Mouse (Mus musculus) heart, embryonic 16.5 days (tissue): ENCODE measurements at regions not wholly inside any gene's neighbourhood (a gene's known extent, or its start where the extent isn't known, plus 50 kb on each side); places are given as distances from the start of the nearest gene placed in this dataset.

ENCODE experiments used
- ATAC-seq: fragments of 200-750 bp; cut with Nextera tagmentation; replicated peaks from 2 replicates; pipeline ENCODE4 v1.8.0; 2017; ENCODE audit warnings: moderate number of reproducible peaks; ENCODE audit not compliant: insufficient read depth, low FRiP score; ENCODE audit errors: extremely low read depth
- H3K27ac ChIP-seq: fragments of 300-500 bp; sonication (generic); 2 replicates; pipeline ENCODE4 v1.5.1; 2014; ENCODE audit warnings: mild to moderate bottlenecking, low read length, control low read depth, moderate library complexity
- H3K27me3 ChIP-seq: fragments of 300-500 bp; sonication (generic); 2 replicates; pipeline ENCODE4 v1.6.1; 2014; ENCODE audit warnings: low read length, mixed read lengths; ENCODE audit not compliant: control insufficient read depth, insufficient read depth
- H3K36me3 ChIP-seq: fragments of 300-500 bp; sonication (generic); 2 replicates; pipeline ENCODE4 v1.6.1; 2014; ENCODE audit not compliant: control insufficient read depth, insufficient read depth
- H3K4me1 ChIP-seq: fragments of 300-500 bp; sonication (generic); 2 replicates; pipeline ENCODE4 v1.6.1; 2014; ENCODE audit warnings: low read length, mixed read lengths; ENCODE audit not compliant: control insufficient read depth, insufficient read depth
- H3K4me2 ChIP-seq: fragments of 300-500 bp; sonication (generic); 2 replicates; pipeline ENCODE4 v1.6.1; 2014; ENCODE audit warnings: low read depth, mild to moderate bottlenecking, control low read depth, low read length
- H3K4me3 ChIP-seq: fragments of 300-500 bp; sonication (generic); 2 replicates; pipeline ENCODE4 v1.5.1; 2014; ENCODE audit warnings: mild to moderate bottlenecking, control low read depth, low read length
- H3K9ac ChIP-seq: fragments of 300-500 bp; sonication (generic); 2 replicates; pipeline ENCODE4 v1.6.1; 2014; ENCODE audit warnings: low read length, control low read depth
- H3K9me3 ChIP-seq: fragments of 300-500 bp; sonication (generic); replicated peaks from 2 replicates; pipeline ENCODE4 v1.6.1; 2016; ENCODE audit warnings: low read length; ENCODE audit not compliant: control insufficient read depth
- WGBS: fragments of 180-500 bp; shearing (Covaris S2); extraction: QIAGEN DNeasy Blood & Tissue Kit; methylation state at CpG from one replicate; pipeline ENCODE4 v1.1.7; 2014; 5-methylcytosine and 5-hydroxymethylcytosine counted together

DNA sequence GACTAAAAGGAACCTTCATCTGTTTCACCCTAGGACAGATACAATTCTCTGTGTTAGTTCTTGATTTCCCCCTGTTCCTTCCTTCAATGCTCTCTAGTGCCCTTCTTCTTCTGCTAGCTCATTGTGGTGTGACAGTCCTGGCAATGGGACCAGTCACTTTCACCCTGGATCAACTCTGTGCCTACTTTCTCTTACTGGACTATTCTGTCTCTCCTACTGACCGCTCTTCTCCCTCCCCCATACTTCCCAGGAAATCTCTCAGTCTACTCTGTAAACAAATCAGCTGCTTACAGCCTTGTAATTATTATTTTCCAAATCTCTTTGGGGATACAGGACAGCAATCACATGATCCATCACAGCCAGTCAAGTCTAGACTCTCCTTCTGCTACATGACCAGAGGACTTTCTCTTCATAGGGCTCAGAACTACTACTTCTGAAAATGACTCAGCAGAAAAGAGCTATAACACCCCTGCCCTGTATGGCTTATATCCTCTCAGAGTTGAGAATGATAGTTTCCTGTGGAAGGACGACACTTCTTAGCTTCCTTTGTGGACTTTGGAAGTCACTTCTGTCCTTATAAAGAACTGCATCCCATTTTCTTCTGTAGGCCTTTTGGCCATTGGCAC, 86.8 kb upstream of the Adgra3 start:
- H3K4me1 ChIP-seq: peaks cover 7% of the 10 kb centered on the region
- no peaks in the 10 kb centered on the region for H3K9me3 ChIP-seq
- no peak overlapping the region for H3K4me3 ChIP-seq
- no peak overlapping the region for H3K27ac ChIP-seq
- ATAC-seq: no peak
- H3K36me3 ChIP-seq: no peaks in the 10 kb centered on the region
- WGBS: 79% methylated on average over 2 of the region's 2 CpGs
- H3K4me2 ChIP-seq: no peak overlapping the region
- no peak overlapping the region for H3K9ac ChIP-seq
- H3K27me3 ChIP-seq: no peaks in the 10 kb centered on the region

- WGBS: 60% methylated on average over 2 of the region's 2 CpGs
- H3K4me3 ChIP-seq: no peak overlapping the region
- no peak overlapping the region for H3K9ac ChIP-seq
Measured at GRCm38 (mm10) chr5:50130202-50130601, 71.4 kb upstream of the Adgra3 start.

DNA sequence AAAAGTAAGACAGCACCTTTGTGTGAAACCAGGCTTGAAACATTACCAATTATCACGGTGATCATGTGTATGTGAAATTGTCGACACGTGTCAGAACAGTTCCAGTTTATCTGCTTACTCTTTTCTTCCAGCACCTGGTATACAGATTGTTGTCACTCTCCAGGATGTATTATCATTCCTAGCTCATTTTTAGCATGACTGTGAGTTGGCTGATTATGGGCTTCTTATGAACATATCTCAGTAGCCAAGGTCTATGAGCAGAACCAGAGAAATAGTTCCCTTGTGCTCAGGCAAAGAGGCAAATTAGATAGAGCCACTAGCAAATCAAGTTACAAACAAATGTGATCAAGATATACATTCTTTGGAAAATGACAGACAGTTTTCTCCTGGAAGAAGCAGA, 70.2 kb upstream of the Adgra3 start:
- ATAC-seq: no peak
- Histone ChIP-seq H3K27ac (no peak overlapping the region), H3K36me3 (no peaks in the 10 kb centered on the region), H3K4me2 (no peak overlapping the region), H3K27me3 (no peaks in the 10 kb centered on the region), H3K9ac (no peak overlapping the region), H3K4me1 (no peaks in the 10 kb centered on the region), H3K4me3 (no peak overlapping the region), H3K9me3 (no peaks in the 10 kb centered on the region)
- WGBS: 82% methylated on average over 3 of the region's 3 CpGs

More at GRCm38 (mm10) chr5:50130202-50130601, 71.4 kb upstream of the Adgra3 start:
- H3K27ac ChIP-seq: no peak overlapping the region
- H3K36me3 ChIP-seq: no peaks in the 10 kb centered on the region
- no peaks in the 10 kb centered on the region for H3K4me1 ChIP-seq
- no peak overlapping the region for H3K4me2 ChIP-seq
- no peaks in the 10 kb centered on the region for H3K27me3 ChIP-seq
- no peaks in the 10 kb centered on the region for H3K9me3 ChIP-seq
- ATAC-seq: no peak

GRCm38 (mm10) chr5:50126594-50126993, 67.8 kb upstream of the Adgra3 start:
- H3K4me2 ChIP-seq: no peak overlapping the region
- H3K27ac ChIP-seq: no peak overlapping the region
- WGBS: 72% methylated on average over 2 of the region's 2 CpGs
- no peaks in the 10 kb centered on the region for H3K27me3 ChIP-seq
- H3K9ac ChIP-seq: no peak overlapping the region
- ATAC-seq: no peak
- H3K4me3 ChIP-seq: no peak overlapping the region
- no peaks in the 10 kb centered on the region for H3K4me1 ChIP-seq
- H3K36me3 ChIP-seq: no peaks in the 10 kb centered on the region
- H3K9me3 ChIP-seq: no peaks in the 10 kb centered on the region

GRCm38 (mm10) chr5:50126177-50126576, 67.4 kb upstream of the Adgra3 start:
- Histone ChIP-seq H3K4me1 (no peaks in the 10 kb centered on the region), H3K9ac (no peak overlapping the region)
- no peak for ATAC-seq

DNA sequence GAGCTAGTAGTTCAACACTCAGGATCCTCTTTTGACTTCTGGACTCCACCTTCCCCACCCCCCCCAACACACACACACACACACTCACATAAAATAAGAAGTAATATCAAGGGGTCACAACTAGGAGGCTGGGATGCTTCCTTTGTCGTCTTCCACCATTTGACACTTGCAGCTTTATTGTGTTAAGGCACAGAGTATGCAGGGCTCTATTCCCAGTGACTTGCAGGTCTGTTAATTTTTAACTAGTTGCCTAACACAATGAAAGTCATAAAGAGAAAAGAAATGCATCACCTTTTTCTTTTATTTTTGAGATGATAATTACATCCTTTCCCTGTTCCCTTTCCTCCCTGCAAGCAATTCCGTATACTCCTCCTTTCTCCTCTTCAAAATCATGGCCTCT, 66.9 kb upstream of the Adgra3 start:
- H3K9me3 ChIP-seq: no peaks in the 10 kb centered on the region

More at GRCm38 (mm10) chr5:50126177-50126576, 67.4 kb upstream of the Adgra3 start:
- H3K4me2 ChIP-seq: no peak overlapping the region
- no peaks in the 10 kb centered on the region for H3K36me3 ChIP-seq
- H3K9me3 ChIP-seq: no peaks in the 10 kb centered on the region
- H3K4me3 ChIP-seq: no peak overlapping the region
- no peak overlapping the region for H3K27ac ChIP-seq
- no peaks in the 10 kb centered on the region for H3K27me3 ChIP-seq

DNA sequence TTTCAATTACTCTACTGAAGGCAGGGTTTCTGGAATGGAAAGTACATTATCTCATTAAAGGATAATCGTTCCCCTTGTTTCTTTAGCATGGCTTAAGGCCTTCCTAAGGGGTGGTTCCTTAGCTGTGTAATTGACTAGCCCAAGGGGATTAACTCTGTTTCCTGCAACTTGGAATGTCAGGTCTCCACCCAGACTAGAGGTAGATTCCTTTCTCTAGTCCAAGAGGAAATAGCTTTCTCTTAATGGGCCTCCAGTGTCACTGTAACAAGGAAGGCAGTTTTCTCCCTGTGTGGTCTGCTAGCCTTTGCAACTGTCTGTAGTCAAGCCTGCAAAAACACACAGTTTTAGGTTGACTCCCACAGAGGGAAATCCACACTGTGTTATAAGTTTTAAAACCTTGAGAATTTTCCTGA, 64.0 kb upstream of the Adgra3 start:
- WGBS: 10% methylated on average over 1 of the region's 1 CpGs
- ATAC-seq: no peak
- Histone ChIP-seq H3K4me3 (no peak overlapping the region), H3K27ac (no peak overlapping the region), H3K36me3 (no peaks in the 10 kb centered on the region), H3K9me3 (no peaks in the 10 kb centered on the region), H3K9ac (no peak overlapping the region), H3K27me3 (no peaks in the 10 kb centered on the region), H3K4me1 (no peaks in the 10 kb centered on the region), H3K4me2 (no peak overlapping the region)

More for the DNA sequence above, 66.9 kb upstream of the Adgra3 start:
- Histone ChIP-seq H3K4me1 (no peaks in the 10 kb centered on the region), H3K27ac (no peak overlapping the region), H3K9ac (no peak overlapping the region), H3K27me3 (no peaks in the 10 kb centered on the region), H3K36me3 (no peaks in the 10 kb centered on the region), H3K4me3 (no peak overlapping the region), H3K4me2 (no peak overlapping the region)
- WGBS: 77% methylated on average over 2 of the region's 2 CpGs
- no peak for ATAC-seq

- Histone ChIP-seq H3K27me3 (no peaks in the 10 kb centered on the region), H3K4me2 (no peak overlapping the region), H3K9ac (no peak overlapping the region), H3K4me3 (no peak overlapping the region), H3K27ac (no peak overlapping the region), H3K4me1 (no peaks in the 10 kb centered on the region), H3K36me3 (no peaks in the 10 kb centered on the region), H3K9me3 (no peaks in the 10 kb centered on the region)
- ATAC-seq: no peak
- WGBS: 50% methylated on average over 1 of the region's 1 CpGs
Measured at GRCm38 (mm10) chr5:50119860-50120259, 61.1 kb upstream of the Adgra3 start.
